Mouse (Mus musculus) left cerebral cortex, adult 18-20 months (tissue): Measurements from ENCODE around the gene Cx3cl1. TPM values are rescaled to one million over a fixed set of nuclear protein-coding genes. Genes with fewer than 3 reads are reported as not detected.

ENCODE experiments used
- DNase-seq, 2 experiments: peaks; one replicate each; pipeline ENCODE4 v3.0.0; 2021 to 2022; ENCODE audit warnings: low spot score in 2 of 2, mixed read lengths in 1 of 2
- total RNA-seq, 2 experiments: library from RNA; stranded (reverse); gene quantifications; 2 replicates each; pipeline ENCODE4 v1.2.3; 2021

The Cx3cl1 gene
- total RNA-seq, 2 experiments from 2014 or later, result 569 to 570 TPM

GRCm38 (mm10) chr8:94800278-94800968 lies 28.6 kb downstream of the Cx3cl1 start:
- peak; percentile 70 to 81 for DNase-seq

DNA sequence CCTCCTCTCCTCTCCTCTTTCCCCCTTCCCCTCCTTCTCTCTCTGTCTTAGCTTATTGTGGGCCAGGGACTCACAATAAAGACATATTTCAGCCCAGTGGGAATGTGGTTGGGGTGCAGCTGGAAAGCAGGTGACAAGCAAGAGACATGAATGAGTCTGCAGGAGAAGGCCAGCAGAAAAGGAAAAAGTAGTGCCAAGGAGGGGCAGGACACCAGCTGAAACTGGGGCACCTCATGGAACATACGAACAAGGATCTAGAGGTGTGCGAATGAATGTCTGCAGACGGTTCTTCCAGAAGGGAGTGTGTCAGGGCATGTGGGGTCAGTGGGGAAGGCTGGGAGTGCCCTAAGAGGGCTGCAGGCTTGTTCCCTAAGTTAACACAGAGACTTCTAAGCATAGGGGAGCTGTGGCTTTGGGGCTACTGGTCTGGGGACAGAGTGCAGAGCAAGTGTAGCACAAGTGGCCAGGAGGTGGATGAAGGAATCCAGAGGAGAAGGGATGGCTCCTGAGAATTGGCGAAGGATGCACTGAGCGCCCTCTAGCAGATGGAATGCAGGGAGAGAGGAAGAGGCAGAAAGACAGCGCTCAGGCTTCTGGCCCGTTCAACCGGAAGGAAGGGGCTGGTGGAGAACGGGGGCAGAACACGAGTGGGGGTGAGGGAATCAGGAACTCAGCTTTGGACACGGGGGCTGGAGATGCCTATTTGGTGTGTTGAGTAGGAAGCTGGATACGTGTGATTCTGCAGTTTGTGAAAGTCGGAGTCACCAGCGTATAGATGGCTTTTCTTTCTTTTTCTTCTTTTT lies 29.7 kb downstream of the Cx3cl1 start:
- DNase-seq, result peak; percentile 69 to 85

DNA sequence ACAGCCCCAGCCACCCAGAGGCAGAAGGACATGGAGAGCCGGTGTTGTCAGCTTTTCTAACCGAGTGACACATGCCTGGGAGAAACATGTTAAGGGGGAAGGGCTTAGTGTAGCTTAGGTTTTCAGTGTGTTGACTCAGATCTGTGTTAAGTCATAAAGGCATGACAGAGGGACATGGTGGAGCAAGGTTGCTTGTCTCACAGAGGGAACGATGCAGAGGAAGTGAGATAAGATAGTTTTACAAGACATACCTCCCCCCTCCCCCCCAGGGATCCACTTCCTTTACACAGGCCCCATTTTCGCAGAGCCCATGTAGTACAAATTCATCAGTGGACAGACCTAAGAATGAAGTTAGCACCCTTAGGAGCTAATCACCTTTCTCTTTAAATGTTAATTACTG lies 30.6 kb downstream of the Cx3cl1 start:
- no peak for DNase-seq

DNA sequence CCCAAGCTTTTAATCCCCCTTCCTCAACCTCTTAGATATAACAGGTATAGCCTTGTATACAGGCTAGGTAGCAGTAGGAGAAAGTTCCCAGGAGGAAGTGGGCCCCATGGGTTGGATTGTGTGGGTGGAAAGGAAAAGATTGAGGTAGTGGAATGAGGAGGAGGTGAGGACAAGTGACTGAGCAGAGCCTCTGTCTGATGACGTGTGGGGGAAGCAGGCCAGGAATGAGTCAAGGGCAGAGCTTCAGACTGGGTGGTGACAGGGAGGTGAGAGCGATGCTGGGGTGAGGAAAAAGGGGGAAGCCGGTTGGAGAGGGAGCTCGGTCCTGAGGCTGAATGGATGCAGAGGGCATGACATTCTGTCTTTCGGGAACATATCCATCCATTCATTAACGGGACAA lies 31.7 kb downstream of the Cx3cl1 start:
- peak; percentile 67 to 77 for DNase-seq

DNA sequence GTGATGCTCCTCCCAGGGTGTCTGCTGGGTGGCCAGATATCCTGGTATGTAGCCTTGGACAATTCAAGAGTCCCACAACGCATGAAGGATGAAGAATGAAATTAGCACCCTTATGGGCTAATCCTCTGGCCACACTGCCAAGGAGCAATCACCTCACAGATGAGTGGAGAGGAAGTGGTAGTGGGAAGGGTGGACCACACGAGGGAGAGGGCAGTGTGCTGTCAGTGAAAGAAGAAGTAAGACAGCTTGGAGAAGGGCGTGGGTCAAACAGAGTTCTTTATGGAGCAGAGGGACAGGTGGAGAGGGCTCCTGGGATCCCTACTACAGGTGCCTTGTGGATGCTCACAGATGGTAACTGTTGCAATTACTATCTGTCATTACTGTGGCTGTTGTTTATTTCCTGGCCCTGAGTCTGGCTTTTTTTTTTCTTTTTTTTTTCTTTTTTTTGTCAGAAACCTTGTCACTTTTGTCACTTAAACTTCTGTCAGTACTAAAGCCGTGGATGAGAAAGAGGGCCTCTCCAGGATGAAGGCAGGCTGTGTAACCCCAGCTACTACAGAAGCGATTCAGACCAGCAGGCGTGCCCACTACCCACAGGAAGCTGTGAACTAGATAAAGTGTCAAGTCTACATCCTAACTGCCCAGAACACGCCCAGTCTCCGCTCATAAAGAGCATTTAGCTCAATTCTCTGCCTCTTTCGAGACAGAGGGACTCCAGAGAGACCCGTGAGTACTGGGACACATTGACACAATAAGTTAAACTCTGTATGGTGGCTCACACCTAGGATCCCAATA lies 32.9 kb downstream of the Cx3cl1 start:
- no peak for DNase-seq

DNA sequence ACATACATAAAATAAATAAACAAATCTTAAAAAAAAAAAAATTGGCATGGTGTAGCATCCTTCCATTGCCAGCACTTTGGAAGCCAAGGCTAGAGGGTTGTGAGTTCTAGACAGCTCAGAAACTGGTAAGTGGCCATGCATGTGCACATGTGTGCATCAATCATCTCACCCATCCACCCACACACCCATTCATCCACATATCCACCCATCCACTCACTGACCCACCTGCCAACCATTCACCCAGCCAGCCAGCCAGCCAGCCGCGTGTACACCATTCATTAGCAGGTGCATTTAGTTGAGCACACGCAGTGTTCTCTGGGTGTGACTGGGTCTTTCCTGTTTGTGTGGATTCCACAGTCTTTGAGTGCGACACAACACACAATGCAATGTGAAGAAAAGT lies 34.0 kb downstream of the Cx3cl1 start:
- DNase-seq, result no peak

- no peak for DNase-seq
Observed at GRCm38 (mm10) chr8:94807506-94807905, 35.7 kb downstream of the Cx3cl1 start.

- DNase-seq, result no peak
Observed at GRCm38 (mm10) chr8:94808372-94808771, 36.6 kb downstream of the Cx3cl1 start.

GRCm38 (mm10) chr8:94810153-94810552 lies 38.3 kb downstream of the Cx3cl1 start, which contains the start of gene Ccl17:
Gene Ccl17 (plus strand): TSS chr8:94810453.
- no peak for DNase-seq

DNA sequence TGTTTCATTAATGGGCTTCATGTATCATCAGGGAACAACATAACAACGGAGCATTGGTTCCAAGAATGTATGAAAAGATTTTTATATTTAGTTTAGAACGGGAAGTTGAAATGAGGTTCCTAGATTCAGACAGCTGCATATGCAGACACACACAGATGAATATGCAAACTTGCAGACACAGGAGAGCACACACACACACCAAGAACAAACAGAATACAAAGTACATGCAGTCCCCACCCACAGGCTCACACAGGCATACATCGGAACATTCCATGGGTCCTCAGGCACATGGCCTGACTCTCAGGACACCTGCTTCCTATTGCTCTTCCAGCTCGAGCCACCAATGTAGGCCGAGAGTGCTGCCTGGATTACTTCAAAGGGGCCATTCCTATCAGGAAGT lies 39.0 kb downstream of the Cx3cl1 start:
- no peak for DNase-seq

- no peak for DNase-seq
Observed at GRCm38 (mm10) chr8:94811654-94812053, 39.8 kb downstream of the Cx3cl1 start.

- peak; percentile 91 to 92 for DNase-seq
Observed at GRCm38 (mm10) chr8:94812645-94813098, 40.9 kb downstream of the Cx3cl1 start.

GRCm38 (mm10) chr8:94814556-94814955 lies 42.7 kb downstream of the Cx3cl1 start:
- peak in 1 of 2 experiments; percentile 44 for DNase-seq

DNA sequence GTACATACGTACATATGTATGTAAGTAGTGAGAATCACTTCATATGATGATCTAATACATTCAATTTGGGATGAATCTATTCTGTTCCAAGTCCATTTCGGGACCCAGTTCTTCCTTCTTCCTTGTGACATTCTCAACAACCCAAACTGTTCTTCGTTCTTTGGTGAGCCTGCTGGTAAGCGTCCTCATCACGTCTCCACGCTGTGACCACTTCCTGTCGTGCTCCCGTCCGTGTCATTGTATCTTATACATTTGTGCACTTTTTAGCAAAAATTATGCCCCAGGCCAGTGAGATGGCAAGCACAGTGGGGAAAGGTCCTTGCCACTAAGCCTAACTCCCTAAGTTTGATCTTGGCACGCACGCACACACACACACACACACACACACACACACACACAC lies 46.1 kb downstream of the Cx3cl1 start:
- no peak for DNase-seq

DNA sequence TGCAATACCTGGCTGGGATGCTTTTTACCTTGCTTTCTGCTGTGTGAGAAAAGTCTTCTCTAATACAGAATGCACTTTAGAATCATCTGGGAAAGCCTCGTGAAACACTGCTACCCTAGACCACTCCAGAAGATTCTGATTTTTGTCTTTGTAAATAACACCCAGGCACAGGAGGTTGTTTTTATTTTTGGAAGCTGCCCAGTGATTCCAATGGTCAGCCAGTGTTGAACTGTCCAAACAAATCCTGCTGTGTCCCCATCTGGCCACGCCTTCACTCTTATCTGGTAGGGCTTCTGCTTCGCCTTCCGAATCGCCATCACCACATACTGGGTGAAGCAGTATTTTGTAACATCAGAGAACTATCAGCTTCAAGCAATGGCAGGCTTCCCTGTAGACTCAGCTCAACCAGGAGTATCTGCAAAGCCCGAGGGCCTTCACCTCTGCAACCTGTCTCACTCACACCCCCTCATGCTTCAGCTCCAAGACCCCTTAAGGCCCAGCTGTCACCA lies 47.9 kb downstream of the Cx3cl1 start:
- no peak for DNase-seq

DNA sequence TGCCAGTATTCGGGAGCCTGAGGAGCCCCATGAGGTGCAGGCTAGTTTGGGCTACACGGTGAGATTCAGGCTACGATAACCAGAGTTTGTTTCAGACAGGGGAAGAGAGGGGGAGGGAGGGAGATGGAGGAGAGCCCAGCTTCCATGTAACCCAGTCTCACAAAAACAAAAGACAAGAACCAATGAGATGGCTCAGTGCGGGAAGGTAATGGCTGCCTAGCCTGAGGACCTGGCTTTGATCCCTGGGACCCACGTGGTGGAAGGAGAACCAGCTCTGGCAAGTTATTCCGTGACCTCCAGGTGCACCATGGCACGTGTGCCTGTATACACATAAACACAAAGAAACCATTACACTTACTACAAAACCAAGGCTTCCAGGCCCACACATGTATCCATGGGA lies 48.7 kb downstream of the Cx3cl1 start:
- DNase-seq, result no peak

GRCm38 (mm10) chr8:94821381-94821780 lies 49.6 kb downstream of the Cx3cl1 start:
- DNase-seq, result no peak

DNA sequence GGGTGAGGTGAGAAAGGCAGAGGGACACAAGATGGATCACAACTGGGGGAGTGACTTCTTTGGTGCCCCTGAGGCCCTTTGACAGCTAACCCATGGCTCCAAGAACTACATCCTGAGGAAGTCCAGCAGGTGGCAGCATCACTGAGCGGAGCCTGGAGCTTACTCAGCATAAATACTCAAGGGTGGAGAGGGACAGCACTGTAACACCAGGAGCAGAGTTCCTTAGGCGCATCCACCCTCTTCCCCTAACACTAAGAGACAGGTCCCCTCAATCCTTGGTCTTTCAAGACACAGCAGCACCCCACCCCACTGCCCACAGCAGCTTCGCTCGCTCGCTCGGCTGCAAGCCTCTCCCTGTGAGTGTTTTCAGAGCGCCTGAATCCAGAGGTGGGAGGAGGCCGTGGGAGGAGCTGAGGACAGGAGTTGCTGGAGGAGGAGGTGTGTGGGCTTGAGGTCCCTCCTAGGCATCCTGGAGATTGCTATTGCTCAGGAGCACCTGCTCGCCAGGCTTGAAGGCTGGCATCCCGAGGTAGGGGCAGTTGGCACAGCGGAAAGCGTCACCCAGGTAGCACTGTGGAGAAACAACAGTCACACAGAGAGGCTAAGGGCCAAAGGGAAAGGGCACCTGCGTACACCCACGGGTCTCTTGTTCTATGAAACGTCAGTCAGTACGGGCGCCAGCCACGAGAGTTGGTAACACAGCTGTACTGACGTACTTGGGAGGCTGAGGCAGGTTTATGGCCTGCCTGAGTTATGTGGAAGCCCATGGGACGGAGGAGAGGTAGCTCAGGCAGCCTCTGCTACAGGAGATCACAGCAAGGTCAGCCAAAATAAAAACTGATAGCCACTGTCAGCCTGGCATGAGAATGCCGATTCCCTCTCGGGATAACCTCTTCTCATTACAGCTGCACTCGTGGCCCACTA lies 51.1 kb downstream of the Cx3cl1 start:
- DNase-seq, result peak; percentile 69 to 73

- DNase-seq, result no peak
Observed at GRCm38 (mm10) chr8:94825170-94825569, 53.4 kb downstream of the Cx3cl1 start.

- no peak for DNase-seq
Observed at GRCm38 (mm10) chr8:94826210-94826609, 54.4 kb downstream of the Cx3cl1 start.
